Mouse (Mus musculus) liver, postnatal 0 days (tissue): Measurements from ENCODE around the gene Olfr54. TPM values are rescaled to one million over a fixed set of nuclear protein-coding genes. Genes with fewer than 3 reads are reported as not detected.

Experiments
- ATAC-seq: fragments of 200-750 bp; cut with Nextera tagmentation; 2 replicates; pipeline ENCODE4 v1.8.0; 2017; ENCODE audit warnings: mild to moderate bottlenecking, moderate library complexity
- DNase-seq: peaks from one replicate; pipeline ENCODE4 v3.0.0-alpha.2; 2016
- H3K27ac ChIP-seq: fragments of 300-500 bp; sonication (generic); 2 replicates; pipeline ENCODE4 v1.5.1; 2014; ENCODE audit warnings: antibody characterized with exemption, moderate library complexity, mild to moderate bottlenecking, low read depth
- H3K27me3 ChIP-seq: fragments of 300-500 bp; sonication (generic); 2 replicates; pipeline ENCODE4 v1.6.1; 2014; ENCODE audit warnings: low read length, control low read depth, mixed read lengths; ENCODE audit not compliant: insufficient read depth
- H3K36me3 ChIP-seq: fragments of 300-500 bp; sonication (generic); replicated peaks from 2 replicates; pipeline ENCODE4 v1.6.1; 2014; ENCODE audit warnings: mild to moderate bottlenecking, control low read depth, low read length, moderate library complexity, mixed read lengths; ENCODE audit not compliant: insufficient read depth
- H3K4me1 ChIP-seq: fragments of 300-500 bp; sonication (generic); 2 replicates; pipeline ENCODE4 v1.6.1; 2014; ENCODE audit warnings: antibody characterized with exemption, mild to moderate bottlenecking, control low read depth; ENCODE audit not compliant: insufficient read depth
- H3K4me2 ChIP-seq: fragments of 300-500 bp; sonication (generic); 2 replicates; pipeline ENCODE4 v1.6.1; 2014; ENCODE audit warnings: low read depth, mild to moderate bottlenecking, low read length, moderate library complexity, mixed read lengths
- H3K4me3 ChIP-seq: fragments of 300-500 bp; sonication (generic); 2 replicates; pipeline ENCODE4 v1.5.1; 2014; ENCODE audit warnings: low read depth, low read length
- H3K9ac ChIP-seq: fragments of 300-500 bp; sonication (generic); replicated peaks from 2 replicates; pipeline ENCODE4 v1.6.1; 2014; ENCODE audit warnings: mild to moderate bottlenecking, moderate library complexity
- H3K9me3 ChIP-seq: fragments of 300-500 bp; sonication (generic); 2 replicates; pipeline ENCODE4 v1.6.1; 2016; ENCODE audit warnings: mild to moderate bottlenecking, control low read depth, low read length, mixed read lengths
- CTCF ChIP-seq: sonication (generic); IDR thresholded peaks from 2 replicates; pipeline ENCODE4 v1.5.1; 2016; ENCODE audit warnings: antibody characterized with exemption, low read depth
- EP300 ChIP-seq: IDR thresholded peaks from 2 replicates; pipeline ENCODE4 v1.6.1; 2016; ENCODE audit warnings: antibody characterized with exemption, low read depth, mild to moderate bottlenecking
- WGBS: fragments of 180-500 bp; shearing (Covaris S2); extraction: QIAGEN DNeasy Blood & Tissue Kit; methylation state at CpG from one replicate; pipeline ENCODE4 v1.1.7; 2014; ENCODE audit not compliant: insufficient replicate concordance; 5-methylcytosine and 5-hydroxymethylcytosine counted together
- polyA plus RNA-seq: library from polyadenylated mRNA; unstranded; fragments of >200 nt; fragmentation: Nextera tagmentation; extraction: Ambion mirVana; gene quantifications from 2 replicates; pipeline ENCODE4 v1.2.1, GENCODE M21; 2015

Gene Olfr54
- polyA plus RNA-seq, 1 experiment from 2014 or later, result not detected

- Histone ChIP-seq H3K4me1 (no peaks in the 10 kb centered on the region), H3K4me3 (no peak overlapping the region), H3K9me3 (no peaks in the 10 kb centered on the region), H3K4me2 (no peak overlapping the region), H3K9ac (no peak overlapping the region), H3K36me3 (no peaks in the 10 kb centered on the region), H3K27ac (no peak overlapping the region), H3K27me3 (no peaks in the 10 kb centered on the region)
- DNase-seq, result no peak
- ATAC-seq, result no peak
- WGBS, result 93% methylated on average over 6 of the region's 6 CpGs
- TF ChIP-seq EP300, result no peak
- no peak for TF ChIP-seq CTCF
These were observed 46.9 kb downstream of the Olfr54 start for GRCm38 (mm10) chr11:51060981-51061380.

GRCm38 (mm10) chr11:51063276-51063675 is 49.2 kb downstream of the Olfr54 start:
- no peak overlapping the region for H3K27ac ChIP-seq
- WGBS, result 75% methylated on average over 7 of the region's 7 CpGs
- DNase-seq (no peak), ATAC-seq (no peak)
- H3K27me3 ChIP-seq, result no peaks in the 10 kb centered on the region
- no peak overlapping the region for H3K9ac ChIP-seq
- H3K4me3 ChIP-seq, result no peak overlapping the region
- no peaks in the 10 kb centered on the region for H3K4me1 ChIP-seq
- H3K9me3 ChIP-seq, result no peaks in the 10 kb centered on the region
- no peak overlapping the region for H3K4me2 ChIP-seq
- H3K36me3 ChIP-seq, result no peaks in the 10 kb centered on the region
- no peak for TF ChIP-seq EP300
- no peak for TF ChIP-seq CTCF

- ATAC-seq (no peak), DNase-seq (no peak)
- no peak overlapping the region for H3K4me2 ChIP-seq
- no peaks in the 10 kb centered on the region for H3K4me1 ChIP-seq
- TF ChIP-seq CTCF (no peak), EP300 (no peak)
- 85% methylated on average over 8 of the region's 8 CpGs for WGBS
- H3K9ac ChIP-seq, result no peak overlapping the region
- H3K4me3 ChIP-seq, result no peak overlapping the region
- peaks cover 3% of the 10 kb centered on the region; the same call in 1 of the 2 replicates for H3K36me3 ChIP-seq
- no peaks in the 10 kb centered on the region for H3K27me3 ChIP-seq
- no peak overlapping the region for H3K27ac ChIP-seq
- no peaks in the 10 kb centered on the region for H3K9me3 ChIP-seq
These were observed 49.8 kb downstream of the Olfr54 start for GRCm38 (mm10) chr11:51063841-51064240.

Other genes with a start within 250 kb of the Olfr54 start
- 0.21 and 0.39 TPM in 2 replicates for gene Zfp354c, start 186.5 kb upstream of the Olfr54 start, polyA plus RNA-seq
- gene Zfp879, start 172.7 kb upstream of the Olfr54 start, polyA plus RNA-seq, result 0.08 and 0.15 TPM in 2 replicates
- gene Grm6, start 163.6 kb upstream of the Olfr54 start, polyA plus RNA-seq, result 0.12 TPM in 1 of 2 replicates, not detected in the other
- 0.12 and 0.17 TPM in 2 replicates for gene Zfp454, start 126.6 kb upstream of the Olfr54 start, polyA plus RNA-seq
- gene Zfp2, start 98.1 kb upstream of the Olfr54 start, polyA plus RNA-seq, result 1.3 and 1.5 TPM in 2 replicates
- gene Zfp354b, start 82.6 kb upstream of the Olfr54 start, polyA plus RNA-seq, result 0.33 and 0.36 TPM in 2 replicates
- gene 4933414I15Rik, start 70.5 kb upstream of the Olfr54 start, polyA plus RNA-seq, result not detected in 2 replicates
- not detected in 2 replicates for gene Prop1, start 60.5 kb upstream of the Olfr54 start, polyA plus RNA-seq
- not detected in 2 replicates for gene Olfr1378, start 47.7 kb upstream of the Olfr54 start, polyA plus RNA-seq
- not detected in 2 replicates for gene Olfr1377, start 32.3 kb upstream of the Olfr54 start, polyA plus RNA-seq
- not detected in 2 replicates for gene Olfr51, start 10.6 kb upstream of the Olfr54 start, polyA plus RNA-seq
- not detected in 2 replicates for gene Olfr1375, start 33.9 kb downstream of the Olfr54 start, polyA plus RNA-seq
- gene Zfp354a, start 45.0 kb downstream of the Olfr54 start, polyA plus RNA-seq, result 0.86 and 0.94 TPM in 2 replicates
- not detected in 2 replicates for gene Gm12569, start 206.2 kb downstream of the Olfr54 start, polyA plus RNA-seq
- gene Clk4, start 247.5 kb downstream of the Olfr54 start, polyA plus RNA-seq, result 41.0 and 45.8 TPM in 2 replicates
- 0.48 and 1.3 TPM in 2 replicates for gene BC049762, start 248.8 kb downstream of the Olfr54 start, polyA plus RNA-seq